In the genomic region with DNA sequence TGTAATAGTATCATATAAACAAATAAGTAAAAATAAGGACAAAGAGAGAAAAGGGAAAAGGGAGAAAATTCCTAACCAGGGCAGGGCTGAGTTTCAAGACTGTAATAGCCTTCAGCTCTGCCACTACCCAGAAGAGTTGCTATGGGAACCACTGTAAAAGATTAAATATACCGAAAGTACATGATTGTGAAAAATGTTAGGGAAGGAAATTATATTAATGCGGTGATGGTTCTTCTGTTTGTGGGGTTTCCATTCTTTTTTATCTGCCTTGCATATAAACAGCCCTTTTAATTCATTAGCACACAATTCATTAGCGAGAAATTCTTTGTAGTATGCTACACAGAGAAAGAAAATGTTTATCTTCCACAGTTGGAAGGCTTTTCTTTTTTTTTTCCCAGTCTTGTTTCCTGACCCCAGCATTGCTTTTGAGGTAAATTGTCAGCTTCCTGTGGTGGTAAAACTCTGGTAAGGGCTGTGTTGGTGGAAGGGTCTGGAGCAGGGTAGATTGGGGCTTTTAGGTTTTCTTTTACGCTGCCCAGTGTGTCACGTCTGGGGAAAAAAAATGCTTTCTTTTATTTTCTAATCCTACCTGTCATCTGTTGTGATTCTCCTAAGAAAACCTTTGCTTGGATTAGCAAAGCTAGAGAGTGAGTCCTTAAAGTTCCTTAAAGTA, we compare ENCODE assay signal across 21 mouse cellular contexts.
DNase-seq lines count a peak whose midpoint lies in the region; ATAC-seq and TF ChIP-seq lines count a peak whose summit lies in the region.
"Had no signal": no experiment of that assay in that cellular context is flagged by ENCODE, and none has a peak within 500 bp of the region (broad histone marks: within the 10 kb centered on the region; RNA-seq: fewer than 3 reads in every experiment).

No protein-coding gene starts in this region.

- DNase-seq in frontal cortex, postnatal 36 days (ENCODE audit: low spot score in 2 of 2) = no peak
- peak; percentile 88 for DNase-seq in lung, embryonic 14.5 days
- no peak for DNase-seq in lung, postnatal 10 days
- peak; percentile 42 for DNase-seq in brain, embryonic 14.5 days (ENCODE audit: low read depth)
- no peak for DNase-seq in urinary bladder, postnatal 25 days (ENCODE audit: low spot score)
- DNase-seq: cerebellum, adult 11 months; cerebellum, postnatal 36 days; gastrocnemius, postnatal 14 days; kidney, adult 2 months; kidney, postnatal 4 days; layer of hippocampus, postnatal 36 days; liver; right cerebral cortex, postnatal 14 days; thymus, postnatal 36 days had no signal

- 19% methylated on average over 5 of the region's 5 CpGs for WGBS in lung, embryonic 14.5 days
- 26% methylated on average over 5 of the region's 5 CpGs for WGBS in limb, embryonic 13.5 days
- WGBS in intestine, embryonic 15.5 days = 54% methylated on average over 5 of the region's 5 CpGs

- H3K36me3 ChIP-seq in lung, embryonic 14.5 days (ENCODE audit: insufficient read depth) = no peaks in the 10 kb centered on the region
- no peaks in the 10 kb centered on the region for H3K36me3 ChIP-seq in limb, embryonic 13.5 days
- no peaks in the 10 kb centered on the region for H3K36me3 ChIP-seq in intestine, embryonic 15.5 days
- H3K36me3 ChIP-seq: embryonic facial prominence, embryonic 15.5 days; neural tube, embryonic 12.5 days had no signal

- no peak overlapping the region for H3K9ac ChIP-seq in lung, embryonic 14.5 days
- H3K9ac ChIP-seq in limb, embryonic 13.5 days = no peak overlapping the region
- no peak overlapping the region for H3K9ac ChIP-seq in intestine, embryonic 15.5 days
- H3K9ac ChIP-seq: embryonic facial prominence, embryonic 15.5 days; neural tube, embryonic 12.5 days had no signal

- TF ChIP-seq CTCF in lung, embryonic 14.5 days (IDR thresholded peaks at IDR 0.05; ENCODE audit: low read depth) = no peak
- TF ChIP-seq CTCF in brain, embryonic 14.5 days (IDR thresholded peaks at IDR 0.05; ENCODE audit: borderline replicate concordance, extremely low read depth, insufficient read depth, insufficient read length) = no peak

- H3K27ac ChIP-seq in lung, embryonic 14.5 days (ENCODE audit: low read depth) = peak overlapping the region; percentile 73; the same call in 1 of the 2 replicates
- no peak overlapping the region for H3K27ac ChIP-seq in limb, embryonic 13.5 days
- H3K27ac ChIP-seq in intestine, embryonic 15.5 days = no peak overlapping the region
- H3K27ac ChIP-seq: embryonic facial prominence, embryonic 15.5 days; neural tube, embryonic 12.5 days had no signal

- H3K4me2 ChIP-seq in lung, embryonic 14.5 days = no peak overlapping the region
- 0 out of 2 replicates have a peak overlapping the region, but pooled peaks have one; percentile 5 for H3K4me2 ChIP-seq in limb, embryonic 13.5 days (replicated peaks)
- no peak overlapping the region for H3K4me2 ChIP-seq in intestine, embryonic 15.5 days (replicated peaks)
- H3K4me2 ChIP-seq: embryonic facial prominence, embryonic 15.5 days; heart, embryonic 11.5 days; neural tube, embryonic 12.5 days had no signal

- H3K9me3 ChIP-seq in lung, embryonic 14.5 days (ENCODE audit: low read depth, low read length) = no peaks in the 10 kb centered on the region
- H3K9me3 ChIP-seq in limb, embryonic 13.5 days = no peaks in the 10 kb centered on the region
- H3K9me3 ChIP-seq in intestine, embryonic 15.5 days = no peaks in the 10 kb centered on the region
- H3K9me3 ChIP-seq: embryonic facial prominence, embryonic 15.5 days; neural tube, embryonic 12.5 days had no signal

- peaks cover 15% of the 10 kb centered on the region; the same call in 1 of the 2 replicates for H3K4me1 ChIP-seq in lung, embryonic 14.5 days (ENCODE audit: insufficient read depth)
- peaks cover 16% of the 10 kb centered on the region for H3K4me1 ChIP-seq in limb, embryonic 13.5 days
- no peaks in the 10 kb centered on the region for H3K4me1 ChIP-seq in intestine, embryonic 15.5 days (replicated peaks)
- H3K4me1 ChIP-seq: neural tube, embryonic 12.5 days had no signal

- TF ChIP-seq POLR2A in brain, embryonic 14.5 days (IDR thresholded peaks at IDR 0.05; ENCODE audit: borderline replicate concordance, extremely low read depth, insufficient read depth, insufficient read length, poor library complexity, severe bottlenecking) = no peak

- peak; percentile 64; the same call in 1 of the 2 replicates for ATAC-seq in frontal cortex, adult (ENCODE audit: low TSS enrichment)
- peak; percentile 87 for ATAC-seq in lung, embryonic 14.5 days (ENCODE audit: insufficient read depth)
- no peak; the same call in 1 of the 2 replicates for ATAC-seq in limb, embryonic 13.5 days (ENCODE audit: low FRiP score, low read depth)
- no peak for ATAC-seq in intestine, embryonic 15.5 days
- ATAC-seq: forebrain, embryonic 16.5 days had no signal

- H3K27me3 ChIP-seq in lung, embryonic 14.5 days (ENCODE audit: insufficient read depth, low read length) = no peaks in the 10 kb centered on the region
- H3K27me3 ChIP-seq in limb, embryonic 13.5 days = no peaks in the 10 kb centered on the region
- no peaks in the 10 kb centered on the region for H3K27me3 ChIP-seq in intestine, embryonic 15.5 days (replicated peaks)
- H3K27me3 ChIP-seq: neural tube, embryonic 12.5 days had no signal

- H3K4me3 ChIP-seq in lung, embryonic 14.5 days (ENCODE audit: low read depth, low read length) = no peak overlapping the region
- H3K4me3 ChIP-seq in limb, embryonic 13.5 days = no peak overlapping the region
- H3K4me3 ChIP-seq in intestine, embryonic 15.5 days (replicated peaks) = no peak overlapping the region
- H3K4me3 ChIP-seq: embryonic facial prominence, embryonic 15.5 days; neural tube, embryonic 12.5 days had no signal

Comparison
In these comparisons a context has a peak if more than half of its experiments do, and no peak if none do; other contexts are left out.
1. DNase-seq: peak in lung, embryonic 14.5 days (single experiment) and brain, embryonic 14.5 days (single experiment); none in frontal cortex, postnatal 36 days (0 of 2), lung, postnatal 10 days (single experiment) and urinary bladder, postnatal 25 days (single experiment).
2. ATAC-seq: peak in frontal cortex, adult (single experiment) and lung, embryonic 14.5 days (single experiment); none in limb, embryonic 13.5 days (single experiment) and intestine, embryonic 15.5 days (single experiment).